Mouse (Mus musculus): Measurements from ENCODE around the gene Gm3435.
"Not testable (repeated sequence)": the region's sequence is repeated elsewhere in the genome, so short reads cannot be mapped to it uniquely, and the experiment has no call there.

- TF ChIP-seq CTCF (IDR thresholded peaks at IDR 0.05; ENCODE audit: low read depth, low read length); EP300 (IDR thresholded peaks at IDR 0.05; ENCODE audit: insufficient read depth, low read depth, low read length); POLR2A (IDR thresholded peaks at IDR 0.05; ENCODE audit: insufficient read depth, low read length): not testable (repeated sequence)
Measured at GRCm38 (mm10) chr17:15021503-15022220, 11.7 kb downstream of the Gm3435 start.
